Mouse (Mus musculus): ENCODE data around the gene Itpr1. TPM values are rescaled to one million over a fixed set of nuclear protein-coding genes. Genes with fewer than 3 reads are reported as not detected.

The Itpr1 gene
- polyA plus RNA-seq, 1 experiment from 2014 or later, result 16.7 TPM

GRCm38 (mm10) chr6:108507337-108507736, 294.4 kb downstream of the Itpr1 start:
- 87% methylated on average over 3 of the region's 3 CpGs for WGBS (ENCODE audit: insufficient replicate concordance)

GRCm38 (mm10) chr6:108509320-108509719, 296.4 kb downstream of the Itpr1 start:
- H3K27me3 ChIP-seq (ENCODE audit: control insufficient read depth, insufficient read depth, low read length), result no peaks in the 10 kb centered on the region
- H3K4me1 ChIP-seq (ENCODE audit: control insufficient read depth, insufficient read depth, low read length), result peaks cover 18% of the 10 kb centered on the region
- 36% methylated on average over 2 of the region's 2 CpGs for WGBS (ENCODE audit: insufficient replicate concordance)
- no peak overlapping the region for H3K27ac ChIP-seq (ENCODE audit: low read depth, low read length)
- ATAC-seq (replicated peaks; ENCODE audit: insufficient number of reproducible peaks, low FRiP score, low TSS enrichment), result no peak
- no peak overlapping the region; the same call in 1 of the 2 replicates for H3K9ac ChIP-seq (ENCODE audit: low read depth, low read length)
- no peaks in the 10 kb centered on the region for H3K36me3 ChIP-seq (ENCODE audit: control insufficient read depth, insufficient read depth, low read length)
- no peak overlapping the region for H3K4me2 ChIP-seq
- H3K4me3 ChIP-seq (ENCODE audit: low read depth, low read length), result no peak overlapping the region
- H3K9me3 ChIP-seq (replicated peaks; ENCODE audit: control insufficient read depth, low read length), result no peaks in the 10 kb centered on the region

More at GRCm38 (mm10) chr6:108507337-108507736, 294.4 kb downstream of the Itpr1 start:
- Histone ChIP-seq H3K27me3 (ENCODE audit: control insufficient read depth, insufficient read depth, low read length) (no peaks in the 10 kb centered on the region), H3K4me3 (ENCODE audit: low read depth, low read length) (no peak overlapping the region), H3K4me2 (no peak overlapping the region), H3K4me1 (ENCODE audit: control insufficient read depth, insufficient read depth, low read length) (peaks cover 18% of the 10 kb centered on the region), H3K36me3 (ENCODE audit: control insufficient read depth, insufficient read depth, low read length) (no peaks in the 10 kb centered on the region), H3K9ac (ENCODE audit: low read depth, low read length) (no peak overlapping the region), H3K27ac (ENCODE audit: low read depth, low read length) (no peak overlapping the region), H3K9me3 (replicated peaks; ENCODE audit: control insufficient read depth, low read length) (no peaks in the 10 kb centered on the region)
- no peak for ATAC-seq (replicated peaks; ENCODE audit: insufficient number of reproducible peaks, low FRiP score, low TSS enrichment)

- Histone ChIP-seq H3K4me2 (no peak overlapping the region), H3K9ac (ENCODE audit: low read depth, low read length) (no peak overlapping the region), H3K9me3 (replicated peaks; ENCODE audit: control insufficient read depth, low read length) (no peaks in the 10 kb centered on the region), H3K27me3 (ENCODE audit: control insufficient read depth, insufficient read depth, low read length) (no peaks in the 10 kb centered on the region), H3K4me1 (ENCODE audit: control insufficient read depth, insufficient read depth, low read length) (peaks cover 18% of the 10 kb centered on the region), H3K36me3 (ENCODE audit: control insufficient read depth, insufficient read depth, low read length) (no peaks in the 10 kb centered on the region), H3K27ac (ENCODE audit: low read depth, low read length) (no peak overlapping the region), H3K4me3 (ENCODE audit: low read depth, low read length) (no peak overlapping the region)
- no peak for ATAC-seq (replicated peaks; ENCODE audit: insufficient number of reproducible peaks, low FRiP score, low TSS enrichment)
- 40% methylated on average over 9 of the region's 9 CpGs for WGBS (ENCODE audit: insufficient replicate concordance)
These were observed 297.2 kb downstream of the Itpr1 start for GRCm38 (mm10) chr6:108510101-108510500.

GRCm38 (mm10) chr6:108512097-108512496, 299.2 kb downstream of the Itpr1 start:
- no peaks in the 10 kb centered on the region for H3K9me3 ChIP-seq (replicated peaks; ENCODE audit: control insufficient read depth, low read length)
- H3K4me2 ChIP-seq, result no peak overlapping the region
- H3K4me3 ChIP-seq (ENCODE audit: low read depth, low read length), result no peak overlapping the region
- H3K36me3 ChIP-seq (ENCODE audit: control insufficient read depth, insufficient read depth, low read length), result no peaks in the 10 kb centered on the region
- 60% methylated on average over 3 of the region's 3 CpGs for WGBS (ENCODE audit: insufficient replicate concordance)
- H3K4me1 ChIP-seq (ENCODE audit: control insufficient read depth, insufficient read depth, low read length), result peaks cover 18% of the 10 kb centered on the region
- H3K27me3 ChIP-seq (ENCODE audit: control insufficient read depth, insufficient read depth, low read length), result no peaks in the 10 kb centered on the region
- no peak overlapping the region for H3K9ac ChIP-seq (ENCODE audit: low read depth, low read length)
- H3K27ac ChIP-seq (ENCODE audit: low read depth, low read length), result no peak overlapping the region
- ATAC-seq (replicated peaks; ENCODE audit: insufficient number of reproducible peaks, low FRiP score, low TSS enrichment), result no peak

- WGBS (ENCODE audit: insufficient replicate concordance), result 85% methylated on average over 9 of the region's 9 CpGs
- H3K9ac ChIP-seq (ENCODE audit: low read depth, low read length), result no peak overlapping the region
- H3K9me3 ChIP-seq (replicated peaks; ENCODE audit: control insufficient read depth, low read length), result no peaks in the 10 kb centered on the region
- no peak overlapping the region for H3K4me3 ChIP-seq (ENCODE audit: low read depth, low read length)
- H3K4me2 ChIP-seq, result no peak overlapping the region
- H3K4me1 ChIP-seq (ENCODE audit: control insufficient read depth, insufficient read depth, low read length), result peaks cover 18% of the 10 kb centered on the region
- no peak overlapping the region for H3K27ac ChIP-seq (ENCODE audit: low read depth, low read length)
- H3K36me3 ChIP-seq (ENCODE audit: control insufficient read depth, insufficient read depth, low read length), result no peaks in the 10 kb centered on the region
- ATAC-seq (replicated peaks; ENCODE audit: insufficient number of reproducible peaks, low FRiP score, low TSS enrichment), result no peak
- H3K27me3 ChIP-seq (ENCODE audit: control insufficient read depth, insufficient read depth, low read length), result no peaks in the 10 kb centered on the region
These were observed 300.1 kb downstream of the Itpr1 start for GRCm38 (mm10) chr6:108512994-108513393.

GRCm38 (mm10) chr6:108516248-108516647, 303.4 kb downstream of the Itpr1 start:
- Histone ChIP-seq H3K9ac (ENCODE audit: low read depth, low read length) (no peak overlapping the region), H3K36me3 (ENCODE audit: control insufficient read depth, insufficient read depth, low read length) (no peaks in the 10 kb centered on the region)
- 83% methylated on average over 1 of the region's 1 CpGs for WGBS (ENCODE audit: insufficient replicate concordance)

GRCm38 (mm10) chr6:108517241-108517981, 304.5 kb downstream of the Itpr1 start:
- no peak overlapping the region for H3K27ac ChIP-seq (ENCODE audit: low read depth, low read length)
- no peaks in the 10 kb centered on the region for H3K27me3 ChIP-seq (ENCODE audit: control insufficient read depth, insufficient read depth, low read length)
- 84% methylated on average over 12 of the region's 12 CpGs for WGBS (ENCODE audit: insufficient replicate concordance)
- no peaks in the 10 kb centered on the region for H3K4me1 ChIP-seq (ENCODE audit: control insufficient read depth, insufficient read depth, low read length)
- H3K36me3 ChIP-seq (ENCODE audit: control insufficient read depth, insufficient read depth, low read length), result no peaks in the 10 kb centered on the region
- no peaks in the 10 kb centered on the region for H3K9me3 ChIP-seq (replicated peaks; ENCODE audit: control insufficient read depth, low read length)
- H3K4me2 ChIP-seq, result no peak overlapping the region
- no peak overlapping the region for H3K4me3 ChIP-seq (ENCODE audit: low read depth, low read length)
- no peak for ATAC-seq (replicated peaks; ENCODE audit: insufficient number of reproducible peaks, low FRiP score, low TSS enrichment)
- no peak overlapping the region for H3K9ac ChIP-seq (ENCODE audit: low read depth, low read length)

More at GRCm38 (mm10) chr6:108516248-108516647, 303.4 kb downstream of the Itpr1 start:
- Histone ChIP-seq H3K4me2 (no peak overlapping the region), H3K27ac (ENCODE audit: low read depth, low read length) (no peak overlapping the region), H3K4me3 (ENCODE audit: low read depth, low read length) (no peak overlapping the region), H3K4me1 (ENCODE audit: control insufficient read depth, insufficient read depth, low read length) (no peaks in the 10 kb centered on the region), H3K27me3 (ENCODE audit: control insufficient read depth, insufficient read depth, low read length) (no peaks in the 10 kb centered on the region), H3K9me3 (replicated peaks; ENCODE audit: control insufficient read depth, low read length) (no peaks in the 10 kb centered on the region)
- no peak for ATAC-seq (replicated peaks; ENCODE audit: insufficient number of reproducible peaks, low FRiP score, low TSS enrichment)

- H3K27ac ChIP-seq (ENCODE audit: low read depth, low read length), result no peak overlapping the region
- no peak overlapping the region for H3K4me2 ChIP-seq
- no peaks in the 10 kb centered on the region for H3K4me1 ChIP-seq (ENCODE audit: control insufficient read depth, insufficient read depth, low read length)
- 86% methylated on average over 1 of the region's 1 CpGs for WGBS (ENCODE audit: insufficient replicate concordance)
- H3K36me3 ChIP-seq (ENCODE audit: control insufficient read depth, insufficient read depth, low read length), result no peaks in the 10 kb centered on the region
- no peaks in the 10 kb centered on the region for H3K9me3 ChIP-seq (replicated peaks; ENCODE audit: control insufficient read depth, low read length)
- H3K4me3 ChIP-seq (ENCODE audit: low read depth, low read length), result no peak overlapping the region
- no peak for ATAC-seq (replicated peaks; ENCODE audit: insufficient number of reproducible peaks, low FRiP score, low TSS enrichment)
- no peak overlapping the region for H3K9ac ChIP-seq (ENCODE audit: low read depth, low read length)
- H3K27me3 ChIP-seq (ENCODE audit: control insufficient read depth, insufficient read depth, low read length), result no peaks in the 10 kb centered on the region
These were observed 305.1 kb downstream of the Itpr1 start for GRCm38 (mm10) chr6:108517986-108518385.

GRCm38 (mm10) chr6:108518552-108518951, 305.7 kb downstream of the Itpr1 start:
- no peak overlapping the region for H3K27ac ChIP-seq (ENCODE audit: low read depth, low read length)
- no peak overlapping the region for H3K4me2 ChIP-seq
- no peaks in the 10 kb centered on the region for H3K27me3 ChIP-seq (ENCODE audit: control insufficient read depth, insufficient read depth, low read length)
- no peaks in the 10 kb centered on the region for H3K36me3 ChIP-seq (ENCODE audit: control insufficient read depth, insufficient read depth, low read length)
- H3K4me1 ChIP-seq (ENCODE audit: control insufficient read depth, insufficient read depth, low read length), result no peaks in the 10 kb centered on the region
- no peak overlapping the region for H3K4me3 ChIP-seq (ENCODE audit: low read depth, low read length)
- 68% methylated on average over 14 of the region's 14 CpGs for WGBS (ENCODE audit: insufficient replicate concordance)
- no peak overlapping the region for H3K9ac ChIP-seq (ENCODE audit: low read depth, low read length)
- no peak for ATAC-seq (replicated peaks; ENCODE audit: insufficient number of reproducible peaks, low FRiP score, low TSS enrichment)
- no peaks in the 10 kb centered on the region for H3K9me3 ChIP-seq (replicated peaks; ENCODE audit: control insufficient read depth, low read length)
